Mouse (Mus musculus): ENCODE measurements around the gene Rassf3. TPM values are rescaled to one million over a fixed set of nuclear protein-coding genes. Genes with fewer than 3 reads are reported as not detected.

Gene Rassf3
- polyA plus RNA-seq, 1 experiment from 2014 or later: 19.2 TPM

- H3K27ac ChIP-seq (replicated peaks): no peak overlapping the region; the same call in 1 of the 2 replicates
- no peak overlapping the region for H3K4me2 ChIP-seq (replicated peaks; ENCODE audit: low read depth)
Measured at GRCm38 (mm10) chr10:121493374-121494162, 17.4 kb upstream of the Rassf3 start.

DNA sequence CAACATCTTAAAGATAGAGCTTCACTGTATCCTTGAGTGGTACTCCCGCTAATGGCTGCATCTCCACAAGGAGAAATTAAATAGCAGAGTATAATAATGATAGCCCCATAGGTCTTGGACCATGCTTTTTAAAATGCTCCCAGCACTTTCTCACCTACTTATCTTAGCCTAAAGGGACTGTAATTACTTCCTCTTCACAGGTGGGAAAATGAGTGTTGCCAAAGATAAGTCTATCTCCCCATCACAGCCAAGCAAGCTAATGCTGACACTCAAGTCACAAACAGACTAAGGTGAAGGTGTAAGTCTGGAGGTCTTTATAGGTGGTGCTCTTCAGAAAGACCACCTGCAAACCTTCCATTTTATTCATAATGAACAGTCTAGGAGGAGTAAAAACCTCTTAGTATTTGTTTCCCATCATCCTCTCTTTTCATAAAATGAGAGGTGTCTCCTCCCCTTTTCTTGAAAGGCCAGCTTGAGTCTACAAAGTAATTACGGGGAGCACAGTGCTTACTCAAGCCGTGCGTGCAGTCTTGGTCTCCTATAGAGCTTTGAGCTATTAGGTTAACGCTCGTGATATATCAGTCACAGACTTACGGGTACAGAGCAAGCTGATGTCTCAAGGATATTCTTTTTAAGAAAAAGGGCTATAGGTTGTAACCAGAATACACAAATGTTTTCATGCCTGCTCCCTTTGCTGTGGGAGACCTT, 16.6 kb upstream of the Rassf3 start:
- DNase-seq (ENCODE audit: low spot score) (no peak), ATAC-seq (ENCODE audit: low FRiP score, low TSS enrichment) (peak; percentile 50; the same call in 1 of the 2 replicates)
- Histone ChIP-seq H3K9me3 (ENCODE audit: control insufficient read depth, low read length) (no peaks in the 10 kb centered on the region), H3K27me3 (ENCODE audit: control insufficient read depth, insufficient read depth, low read length) (no peaks in the 10 kb centered on the region), H3K27ac (replicated peaks) (no peak overlapping the region), H3K4me3 (ENCODE audit: low read depth, low read length) (no peak overlapping the region), H3K9ac (ENCODE audit: low read length) (no peak overlapping the region), H3K36me3 (ENCODE audit: control insufficient read depth, insufficient read depth, low read length) (no peaks in the 10 kb centered on the region), H3K4me1 (replicated peaks; ENCODE audit: control insufficient read depth, insufficient read depth) (no peaks in the 10 kb centered on the region), H3K4me2 (replicated peaks; ENCODE audit: low read depth) (no peak overlapping the region)
- TF ChIP-seq CTCF (IDR thresholded peaks at IDR 0.05; ENCODE audit: low read depth) (no peak), EP300 (optimal IDR thresholded peaks at IDR 0.05) (no peak)
- WGBS: 60% methylated on average over 7 of the region's 7 CpGs

More at GRCm38 (mm10) chr10:121493374-121494162, 17.4 kb upstream of the Rassf3 start:
- Histone ChIP-seq H3K9ac (ENCODE audit: low read length) (no peak overlapping the region), H3K9me3 (ENCODE audit: control insufficient read depth, low read length) (no peaks in the 10 kb centered on the region), H3K36me3 (ENCODE audit: control insufficient read depth, insufficient read depth, low read length) (no peaks in the 10 kb centered on the region), H3K27me3 (ENCODE audit: control insufficient read depth, insufficient read depth, low read length) (no peaks in the 10 kb centered on the region), H3K4me1 (replicated peaks; ENCODE audit: control insufficient read depth, insufficient read depth) (no peaks in the 10 kb centered on the region), H3K4me3 (ENCODE audit: low read depth, low read length) (no peak overlapping the region)
- 55% methylated on average over 9 of the region's 9 CpGs for WGBS
- DNase-seq (ENCODE audit: low spot score) (no peak), ATAC-seq (ENCODE audit: low FRiP score, low TSS enrichment) (peak; percentile 53; the same call in 1 of the 2 replicates)
- TF ChIP-seq EP300 (optimal IDR thresholded peaks at IDR 0.05) (no peak), CTCF (IDR thresholded peaks at IDR 0.05; ENCODE audit: low read depth) (no peak)

GRCm38 (mm10) chr10:121489941-121490340, 13.8 kb upstream of the Rassf3 start:
- Histone ChIP-seq H3K4me2 (replicated peaks; ENCODE audit: low read depth) (no peak overlapping the region), H3K36me3 (ENCODE audit: control insufficient read depth, insufficient read depth, low read length) (no peaks in the 10 kb centered on the region), H3K9me3 (ENCODE audit: control insufficient read depth, low read length) (no peaks in the 10 kb centered on the region), H3K9ac (ENCODE audit: low read length) (no peak overlapping the region), H3K4me3 (ENCODE audit: low read depth, low read length) (no peak overlapping the region), H3K27ac (replicated peaks) (no peak overlapping the region), H3K4me1 (replicated peaks; ENCODE audit: control insufficient read depth, insufficient read depth) (no peaks in the 10 kb centered on the region), H3K27me3 (ENCODE audit: control insufficient read depth, insufficient read depth, low read length) (no peaks in the 10 kb centered on the region)
- no peak for TF ChIP-seq CTCF (IDR thresholded peaks at IDR 0.05; ENCODE audit: low read depth)
- TF ChIP-seq EP300 (optimal IDR thresholded peaks at IDR 0.05): no peak
- no peak for DNase-seq (ENCODE audit: low spot score)
- 81% methylated on average over 6 of the region's 6 CpGs for WGBS
- no peak for ATAC-seq (ENCODE audit: low FRiP score, low TSS enrichment)

DNA sequence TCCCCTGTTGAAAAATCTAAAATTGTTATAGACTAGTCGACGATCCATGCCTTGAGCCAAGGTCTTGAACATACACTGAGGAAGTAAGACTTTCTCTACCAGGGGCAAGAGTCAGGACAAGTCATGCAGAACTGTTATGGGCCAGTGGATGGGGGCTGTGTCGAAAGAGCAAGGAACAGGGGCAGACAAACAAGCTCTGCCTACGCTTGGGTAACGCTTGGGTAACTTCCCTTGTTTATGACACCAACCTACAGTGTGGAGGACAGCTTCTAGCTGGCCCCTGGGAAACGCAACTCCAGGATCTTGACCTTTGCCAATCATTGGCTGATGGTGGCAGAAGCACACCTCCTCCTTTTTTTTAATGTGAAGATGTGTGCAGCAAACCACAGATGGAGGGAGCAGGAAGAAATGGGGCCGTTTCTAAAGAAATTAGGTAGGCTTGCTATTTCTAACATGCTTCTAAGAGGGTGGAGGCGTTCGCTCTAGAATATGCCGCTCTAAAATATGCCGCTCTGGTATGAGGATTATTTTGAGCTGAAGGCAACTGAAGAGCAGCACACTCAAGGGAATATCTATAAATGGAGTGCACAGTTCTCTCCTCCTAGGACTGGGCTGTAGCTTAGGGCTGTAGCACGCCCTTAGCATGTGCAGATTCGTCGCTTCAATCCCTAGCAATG, 12.6 kb upstream of the Rassf3 start:
- no peaks in the 10 kb centered on the region for H3K9me3 ChIP-seq (ENCODE audit: control insufficient read depth, low read length)
- H3K27ac ChIP-seq (replicated peaks): no peak overlapping the region
- no peak for TF ChIP-seq CTCF (IDR thresholded peaks at IDR 0.05; ENCODE audit: low read depth)
- TF ChIP-seq EP300 (optimal IDR thresholded peaks at IDR 0.05): no peak
- 87% methylated on average over 14 of the region's 14 CpGs for WGBS
- H3K4me1 ChIP-seq (replicated peaks; ENCODE audit: control insufficient read depth, insufficient read depth): no peaks in the 10 kb centered on the region
- ATAC-seq (ENCODE audit: low FRiP score, low TSS enrichment) (no peak), DNase-seq (ENCODE audit: low spot score) (no peak)
- H3K4me2 ChIP-seq (replicated peaks; ENCODE audit: low read depth): no peak overlapping the region
- H3K36me3 ChIP-seq (ENCODE audit: control insufficient read depth, insufficient read depth, low read length): no peaks in the 10 kb centered on the region
- no peak overlapping the region for H3K4me3 ChIP-seq (ENCODE audit: low read depth, low read length)
- no peak overlapping the region for H3K9ac ChIP-seq (ENCODE audit: low read length)
- H3K27me3 ChIP-seq (ENCODE audit: control insufficient read depth, insufficient read depth, low read length): no peaks in the 10 kb centered on the region

DNA sequence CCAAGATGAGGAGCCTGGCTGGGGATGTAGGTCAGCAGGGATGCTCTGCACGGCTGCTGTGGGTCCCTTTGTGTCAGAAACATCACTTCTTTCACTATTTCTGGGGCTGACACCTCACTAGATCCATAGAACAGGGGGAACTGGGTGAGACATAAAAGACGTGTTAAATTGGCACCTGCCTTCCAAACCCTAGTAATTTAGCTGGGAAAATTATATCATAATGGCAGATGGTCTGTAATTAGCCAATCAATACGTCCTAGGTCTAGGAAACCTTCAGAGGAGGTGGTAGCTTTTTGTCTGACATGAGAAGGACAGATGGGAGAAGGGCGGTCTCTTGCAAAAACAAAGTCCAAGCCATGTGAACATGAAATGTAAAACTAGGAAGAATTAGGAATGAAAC, 11.6 kb upstream of the Rassf3 start:
- no peaks in the 10 kb centered on the region for H3K27me3 ChIP-seq (ENCODE audit: control insufficient read depth, insufficient read depth, low read length)
- H3K9me3 ChIP-seq (ENCODE audit: control insufficient read depth, low read length): no peaks in the 10 kb centered on the region
- WGBS: 78% methylated on average over 4 of the region's 4 CpGs
- no peak overlapping the region for H3K4me2 ChIP-seq (replicated peaks; ENCODE audit: low read depth)
- TF ChIP-seq EP300 (optimal IDR thresholded peaks at IDR 0.05) (no peak), CTCF (IDR thresholded peaks at IDR 0.05; ENCODE audit: low read depth) (no peak)
- no peaks in the 10 kb centered on the region for H3K4me1 ChIP-seq (replicated peaks; ENCODE audit: control insufficient read depth, insufficient read depth)
- no peak overlapping the region for H3K27ac ChIP-seq (replicated peaks)
- ATAC-seq (ENCODE audit: low FRiP score, low TSS enrichment) (no peak), DNase-seq (ENCODE audit: low spot score) (no peak)
- no peak overlapping the region for H3K4me3 ChIP-seq (ENCODE audit: low read depth, low read length)
- H3K9ac ChIP-seq (ENCODE audit: low read length): no peak overlapping the region
- H3K36me3 ChIP-seq (ENCODE audit: control insufficient read depth, insufficient read depth, low read length): no peaks in the 10 kb centered on the region

All from stomach, postnatal 0 days (tissue).